Mouse (Mus musculus): ENCODE data around the gene Relt.
"Not testable (repeated sequence)": the region's sequence is repeated elsewhere in the genome, so short reads cannot be mapped to it uniquely, and the experiment has no call there.

The Relt gene

GRCm38 (mm10) chr7:100873197-100873596, 10.0 kb upstream of the Relt start:
- no peak for DNase-seq

GRCm38 (mm10) chr7:100871892-100872291, 8.6 kb upstream of the Relt start:
- DNase-seq, result no peak

- no peak for DNase-seq
Measured at GRCm38 (mm10) chr7:100871355-100871754, 8.1 kb upstream of the Relt start.

- no peak for DNase-seq
Measured at GRCm38 (mm10) chr7:100869877-100870629, 6.8 kb upstream of the Relt start.

GRCm38 (mm10) chr7:100868551-100868950, 5.3 kb upstream of the Relt start:
- DNase-seq, result no peak

- DNase-seq, result no peak
Measured at GRCm38 (mm10) chr7:100867561-100867960, 4.3 kb upstream of the Relt start.

GRCm38 (mm10) chr7:100866675-100867074, 3.4 kb upstream of the Relt start:
- peak; percentile 76 for DNase-seq

GRCm38 (mm10) chr7:100862353-100862752, 893 bp downstream of the Relt start:
- no peak for DNase-seq

GRCm38 (mm10) chr7:100861209-100861608, 2.0 kb downstream of the Relt start:
- DNase-seq, result no peak

GRCm38 (mm10) chr7:100860450-100860849, 2.8 kb downstream of the Relt start:
- no peak for DNase-seq

- DNase-seq, result no peak
Measured at GRCm38 (mm10) chr7:100855795-100856573, 7.3 kb downstream of the Relt start.

GRCm38 (mm10) chr7:100855300-100855699, 7.9 kb downstream of the Relt start:
- no peak for DNase-seq

- DNase-seq, result no peak
Measured at GRCm38 (mm10) chr7:100854861-100855260, 8.4 kb downstream of the Relt start.

- no peak for DNase-seq
Measured at GRCm38 (mm10) chr7:100854137-100854814, 9.0 kb downstream of the Relt start.

- DNase-seq, result no peak
Measured at GRCm38 (mm10) chr7:100853396-100853795, 9.8 kb downstream of the Relt start.

GRCm38 (mm10) chr7:100851481-100852356, 11.5 kb downstream of the Relt start:
- DNase-seq, result no peak

GRCm38 (mm10) chr7:100849508-100849907, 13.7 kb downstream of the Relt start:
- DNase-seq, result no peak

GRCm38 (mm10) chr7:100848744-100849143, 14.5 kb downstream of the Relt start:
- peak; percentile 63 for DNase-seq

GRCm38 (mm10) chr7:100847131-100847530, 16.1 kb downstream of the Relt start:
- no peak for DNase-seq

GRCm38 (mm10) chr7:100846033-100846432, 17.2 kb downstream of the Relt start:
- not testable (repeated sequence) for DNase-seq

- no peak for DNase-seq
Measured at GRCm38 (mm10) chr7:100845412-100845811, 17.8 kb downstream of the Relt start.

GRCm38 (mm10) chr7:100845026-100845400, 18.2 kb downstream of the Relt start:
- no peak for DNase-seq

Data from cerebellum, adult 8-10 months (tissue).